Mouse (Mus musculus): ENCODE measurements at regions not wholly inside any gene's neighbourhood (a gene's known extent, or its start where the extent isn't known, plus 50 kb on each side); places are given as distances from the start of the nearest gene placed in this dataset.

- no peak overlapping the region for H3K9ac ChIP-seq (ENCODE audit: low read depth, low read length)
- H3K4me1 ChIP-seq (ENCODE audit: control insufficient read depth, insufficient read depth, low read length), result no peaks in the 10 kb centered on the region
- no peak overlapping the region for H3K4me2 ChIP-seq (ENCODE audit: low read length)
- no peak overlapping the region for H3K27ac ChIP-seq (ENCODE audit: low read length)
- no peaks in the 10 kb centered on the region for H3K36me3 ChIP-seq (ENCODE audit: control insufficient read depth, insufficient read depth, low read length)
- WGBS, result 89% methylated on average over 3 of the region's 3 CpGs
- no peaks in the 10 kb centered on the region for H3K27me3 ChIP-seq (ENCODE audit: control insufficient read depth, insufficient read depth, low read depth, low read length)
- no peaks in the 10 kb centered on the region for H3K9me3 ChIP-seq (replicated peaks; ENCODE audit: control insufficient read depth, low read length, poor library complexity, severe bottlenecking)
- ATAC-seq, result no peak
- H3K4me3 ChIP-seq (ENCODE audit: low read depth, low read length), result no peak overlapping the region
Measured at GRCm38 (mm10) chr2:7893787-7894186, 384.4 kb upstream of the Celf2 start.
